Mouse (Mus musculus): ENCODE measurements around the gene Zfp831. TPM values are rescaled to one million over a fixed set of nuclear protein-coding genes. Genes with fewer than 3 reads are reported as not detected.

The Zfp831 gene
- polyA plus RNA-seq, 1 experiment = not detected

GRCm38 (mm10) chr2:174661436-174662171 is 18.3 kb downstream of the Zfp831 start:
- H3K4me3 ChIP-seq (replicated peaks) = no peak overlapping the region
- H3K27me3 ChIP-seq (ENCODE audit: control insufficient read depth) = no peaks in the 10 kb centered on the region
- H3K9me3 ChIP-seq (ENCODE audit: control insufficient read depth, low read length) = no peaks in the 10 kb centered on the region
- no peaks in the 10 kb centered on the region for H3K36me3 ChIP-seq (ENCODE audit: control insufficient read depth)
- TF ChIP-seq TAL1 (IDR thresholded peaks at IDR 0.05; ENCODE audit: low read length) (no peak), GATA1 (IDR thresholded peaks at IDR 0.05; ENCODE audit: low read length) (no peak)
- no peaks in the 10 kb centered on the region for H3K4me1 ChIP-seq (ENCODE audit: control insufficient read depth)

GRCm38 (mm10) chr2:174662593-174662992 is 19.3 kb downstream of the Zfp831 start:
- Histone ChIP-seq H3K4me1 (ENCODE audit: control insufficient read depth) (no peaks in the 10 kb centered on the region), H3K9me3 (ENCODE audit: control insufficient read depth, low read length) (no peaks in the 10 kb centered on the region), H3K4me3 (replicated peaks) (no peak overlapping the region), H3K36me3 (ENCODE audit: control insufficient read depth) (no peaks in the 10 kb centered on the region), H3K27me3 (ENCODE audit: control insufficient read depth) (no peaks in the 10 kb centered on the region)
- TF ChIP-seq GATA1 (IDR thresholded peaks at IDR 0.05; ENCODE audit: low read length) (no peak), TAL1 (IDR thresholded peaks at IDR 0.05; ENCODE audit: low read length) (no peak)

DNA sequence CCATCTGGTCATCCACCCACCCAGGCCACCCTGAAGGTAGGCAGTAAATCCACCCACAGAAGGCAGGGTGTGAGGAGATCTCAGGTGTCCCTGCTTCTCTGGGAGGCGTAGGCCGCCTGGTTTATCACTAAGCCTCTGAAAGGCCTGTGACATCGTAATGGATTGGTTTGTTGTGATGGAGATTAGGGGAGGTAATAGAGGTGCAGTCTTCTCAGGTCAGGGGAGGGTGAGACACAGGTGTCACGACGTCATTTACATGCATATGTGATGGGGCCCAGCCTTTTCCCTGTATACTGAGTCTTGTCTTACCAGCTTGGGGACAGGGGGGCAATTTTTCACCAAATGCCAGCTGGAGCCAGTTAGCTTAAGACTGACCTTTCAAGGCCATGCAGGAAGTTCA is 22.1 kb downstream of the Zfp831 start:
- H3K4me1 ChIP-seq (ENCODE audit: control insufficient read depth) = no peaks in the 10 kb centered on the region
- H3K27me3 ChIP-seq (ENCODE audit: control insufficient read depth) = no peaks in the 10 kb centered on the region
- TF ChIP-seq GATA1 (IDR thresholded peaks at IDR 0.05; ENCODE audit: low read length) (no peak), TAL1 (IDR thresholded peaks at IDR 0.05; ENCODE audit: low read length) (no peak)
- no peaks in the 10 kb centered on the region for H3K9me3 ChIP-seq (ENCODE audit: control insufficient read depth, low read length)
- no peak overlapping the region for H3K4me3 ChIP-seq (replicated peaks)
- H3K36me3 ChIP-seq (ENCODE audit: control insufficient read depth) = no peaks in the 10 kb centered on the region

DNA sequence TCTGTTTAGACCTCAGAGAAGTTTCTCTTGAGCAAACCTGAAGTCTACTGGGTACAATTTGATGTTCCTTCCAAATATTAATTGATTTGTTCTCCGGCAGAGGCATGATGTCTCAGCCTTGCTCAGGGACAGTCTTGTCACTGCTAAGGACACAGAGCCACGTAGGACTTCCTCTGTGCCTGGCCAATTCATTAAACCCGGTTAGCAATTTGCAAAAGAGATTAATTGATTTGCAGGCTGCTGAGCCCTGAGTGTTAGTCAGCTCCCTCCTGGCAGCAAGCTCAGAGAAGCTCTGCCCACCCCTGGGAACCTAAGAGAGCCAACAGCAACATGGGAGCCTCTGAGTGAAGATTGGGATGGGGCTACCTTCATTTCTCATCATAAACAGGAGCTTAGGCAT is 25.5 kb downstream of the Zfp831 start:
- no peak overlapping the region for H3K4me3 ChIP-seq (replicated peaks)
- no peaks in the 10 kb centered on the region for H3K36me3 ChIP-seq (ENCODE audit: control insufficient read depth)
- H3K9me3 ChIP-seq (ENCODE audit: control insufficient read depth, low read length) = no peaks in the 10 kb centered on the region
- peaks cover 17% of the 10 kb centered on the region for H3K27me3 ChIP-seq (ENCODE audit: control insufficient read depth)
- TF ChIP-seq TAL1 (IDR thresholded peaks at IDR 0.05; ENCODE audit: low read length) (no peak), GATA1 (IDR thresholded peaks at IDR 0.05; ENCODE audit: low read length) (no peak)
- H3K4me1 ChIP-seq (ENCODE audit: control insufficient read depth) = peaks cover 8% of the 10 kb centered on the region

DNA sequence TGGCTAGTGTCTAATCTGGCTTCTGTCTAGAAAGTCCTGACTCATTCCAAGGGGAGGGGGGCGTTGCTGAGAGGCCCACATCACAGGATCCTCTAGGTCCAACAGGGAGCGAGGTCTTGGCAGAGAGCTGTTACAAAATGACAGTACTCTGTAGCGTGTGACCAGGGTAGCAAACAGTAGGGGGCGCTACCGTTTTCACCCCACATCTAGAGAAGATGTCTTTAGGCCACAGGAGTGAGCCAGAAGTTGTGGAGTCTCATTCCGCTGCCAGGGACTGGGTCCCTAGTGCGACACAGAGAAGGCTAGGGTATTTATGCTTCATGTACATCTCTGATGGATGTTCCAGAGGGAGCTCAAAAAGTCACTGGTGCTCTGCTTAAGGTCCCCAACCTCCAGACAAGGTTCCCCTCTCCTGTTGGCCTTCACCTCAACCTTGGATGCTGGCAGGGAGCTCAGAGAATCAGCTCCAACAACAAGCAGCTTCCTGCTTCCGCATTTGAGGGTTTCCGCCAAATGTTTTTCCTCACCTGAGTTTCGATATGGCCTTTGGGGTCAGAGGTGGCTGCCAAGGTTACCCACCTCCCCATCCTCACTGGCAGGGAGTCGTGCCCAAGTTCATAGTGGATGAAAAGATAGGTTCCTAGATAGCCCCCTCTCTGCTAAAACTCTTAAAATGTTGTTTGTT is 29.3 kb downstream of the Zfp831 start:
- peaks cover 8% of the 10 kb centered on the region for H3K4me1 ChIP-seq (ENCODE audit: control insufficient read depth)
- H3K36me3 ChIP-seq (ENCODE audit: control insufficient read depth) = no peaks in the 10 kb centered on the region
- H3K4me3 ChIP-seq (replicated peaks) = peak overlapping the region; percentile 7
- TF ChIP-seq TAL1 (IDR thresholded peaks at IDR 0.05; ENCODE audit: low read length) (no peak), GATA1 (IDR thresholded peaks at IDR 0.05; ENCODE audit: low read length) (no peak)
- peaks cover 30% of the 10 kb centered on the region for H3K27me3 ChIP-seq (ENCODE audit: control insufficient read depth)
- H3K9me3 ChIP-seq (ENCODE audit: control insufficient read depth, low read length) = no peaks in the 10 kb centered on the region

DNA sequence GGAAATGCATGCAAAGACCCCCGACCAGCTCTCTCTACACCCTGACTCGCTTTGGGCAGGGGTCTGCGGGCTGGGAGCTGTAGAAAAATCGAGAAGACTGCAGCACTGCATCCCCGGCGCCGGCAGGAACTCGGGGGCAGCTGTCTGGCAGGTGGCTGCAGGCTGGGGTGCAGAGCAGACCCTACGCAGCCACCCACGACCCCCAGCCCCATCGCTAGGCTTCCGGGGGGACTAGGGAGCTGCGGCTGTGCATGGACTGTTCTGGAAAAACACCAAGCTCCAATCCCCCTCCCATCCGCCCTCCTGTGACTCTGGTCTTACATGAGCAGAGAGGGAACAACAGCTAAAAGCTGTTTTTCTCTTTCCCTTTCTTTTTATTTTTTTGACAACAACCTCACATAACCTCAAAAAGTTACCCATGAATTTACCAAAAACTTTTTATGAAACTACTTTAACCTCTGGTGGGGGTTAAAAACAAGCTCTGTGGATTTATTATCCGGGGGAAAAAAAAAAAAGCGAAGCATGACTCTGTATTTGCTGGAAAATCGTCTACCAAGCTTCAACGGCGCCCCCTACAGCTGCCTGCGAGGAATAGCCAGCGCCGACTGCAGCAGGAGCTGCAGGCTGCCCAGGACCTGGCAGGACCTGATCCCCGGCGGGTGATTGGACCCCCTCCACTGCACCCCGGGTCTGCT is 30.4 kb downstream of the Zfp831 start:
- no peaks in the 10 kb centered on the region for H3K9me3 ChIP-seq (ENCODE audit: control insufficient read depth, low read length)
- peaks cover 30% of the 10 kb centered on the region for H3K27me3 ChIP-seq (ENCODE audit: control insufficient read depth)
- peak overlapping the region; percentile 49 for H3K4me3 ChIP-seq (replicated peaks)

GRCm38 (mm10) chr2:174674287-174675045 is 31.1 kb downstream of the Zfp831 start:
- H3K36me3 ChIP-seq (ENCODE audit: control insufficient read depth) = no peaks in the 10 kb centered on the region
- H3K27me3 ChIP-seq (ENCODE audit: control insufficient read depth) = peaks cover 30% of the 10 kb centered on the region
- H3K4me3 ChIP-seq (replicated peaks) = no peak overlapping the region
- H3K4me1 ChIP-seq (ENCODE audit: control insufficient read depth) = peaks cover 8% of the 10 kb centered on the region
- H3K9me3 ChIP-seq (ENCODE audit: control insufficient read depth, low read length) = no peaks in the 10 kb centered on the region
- TF ChIP-seq GATA1 (IDR thresholded peaks at IDR 0.05; ENCODE audit: low read length) = no peak
- TF ChIP-seq TAL1 (IDR thresholded peaks at IDR 0.05; ENCODE audit: low read length) = no peak

More for the DNA sequence above, 30.4 kb downstream of the Zfp831 start:
- Histone ChIP-seq H3K36me3 (ENCODE audit: control insufficient read depth) (no peaks in the 10 kb centered on the region), H3K4me1 (ENCODE audit: control insufficient read depth) (peaks cover 8% of the 10 kb centered on the region)
- TF ChIP-seq GATA1 (IDR thresholded peaks at IDR 0.05; ENCODE audit: low read length) (no peak), TAL1 (IDR thresholded peaks at IDR 0.05; ENCODE audit: low read length) (no peak)

GRCm38 (mm10) chr2:174675642-174676041 is 32.3 kb downstream of the Zfp831 start:
- H3K4me1 ChIP-seq (ENCODE audit: control insufficient read depth) = peaks cover 8% of the 10 kb centered on the region
- no peaks in the 10 kb centered on the region for H3K36me3 ChIP-seq (ENCODE audit: control insufficient read depth)
- H3K27me3 ChIP-seq (ENCODE audit: control insufficient read depth) = peaks cover 30% of the 10 kb centered on the region
- TF ChIP-seq GATA1 (IDR thresholded peaks at IDR 0.05; ENCODE audit: low read length) (no peak), TAL1 (IDR thresholded peaks at IDR 0.05; ENCODE audit: low read length) (no peak)
- no peaks in the 10 kb centered on the region for H3K9me3 ChIP-seq (ENCODE audit: control insufficient read depth, low read length)
- H3K4me3 ChIP-seq (replicated peaks) = no peak overlapping the region
